Mouse (Mus musculus) embryonic facial prominence, embryonic 11.5 days (tissue): Measurements from ENCODE around the gene D11Wsu47e. TPM values are rescaled to one million over a fixed set of nuclear protein-coding genes. Genes with fewer than 3 reads are reported as not detected.

Experiments used
- ATAC-seq: fragments of 200-750 bp; cut with Nextera tagmentation; replicated peaks from 2 replicates; pipeline ENCODE4 v1.8.0; 2017; ENCODE audit warnings: low read depth; ENCODE audit not compliant: insufficient number of reproducible peaks, low FRiP score, low TSS enrichment
- DNase-seq: peaks from one replicate; pipeline ENCODE4 v3.0.0-alpha.2; 2015; ENCODE audit warnings: low spot score
- H3K27ac ChIP-seq: fragments of 300-500 bp; sonication (generic); replicated peaks from 2 replicates; pipeline ENCODE4 v1.5.1; 2014; ENCODE audit warnings: mild to moderate bottlenecking, low read depth, low read length, control low read depth
- H3K27me3 ChIP-seq: fragments of 300-500 bp; sonication (generic); 2 replicates; pipeline ENCODE4 v1.6.1; 2014; ENCODE audit warnings: mild to moderate bottlenecking, low read length, moderate library complexity, mixed read lengths; ENCODE audit not compliant: control insufficient read depth, insufficient read depth
- H3K36me3 ChIP-seq: fragments of 300-500 bp; sonication (generic); replicated peaks from 2 replicates; pipeline ENCODE4 v1.6.1; 2014; ENCODE audit warnings: low read depth, mild to moderate bottlenecking, low read length, moderate library complexity, mixed read lengths; ENCODE audit not compliant: control insufficient read depth, insufficient read depth
- H3K4me1 ChIP-seq: fragments of 300-500 bp; sonication (generic); 2 replicates; pipeline ENCODE4 v1.6.1; 2014; ENCODE audit warnings: low read length, mixed read lengths; ENCODE audit not compliant: control insufficient read depth, insufficient read depth
- H3K4me2 ChIP-seq: fragments of 300-500 bp; sonication (generic); 2 replicates; pipeline ENCODE4 v1.6.1; 2014; ENCODE audit warnings: low read depth, mild to moderate bottlenecking, control low read depth, low read length, moderate library complexity
- H3K4me3 ChIP-seq: fragments of 300-500 bp; sonication (generic); 2 replicates; pipeline ENCODE4 v1.5.1; 2014; ENCODE audit warnings: low read depth, low read length, control low read depth
- H3K9ac ChIP-seq: fragments of 300-500 bp; sonication (generic); replicated peaks from 2 replicates; pipeline ENCODE4 v1.6.1; 2014; ENCODE audit warnings: mild to moderate bottlenecking, control low read depth, low read length
- H3K9me3 ChIP-seq: fragments of 300-500 bp; sonication (generic); replicated peaks from 2 replicates; pipeline ENCODE4 v1.6.1; 2016; ENCODE audit warnings: mild to moderate bottlenecking, low read length, inconsistent platforms, mixed read lengths; ENCODE audit not compliant: control insufficient read depth
- WGBS: fragments of 180-500 bp; shearing (Covaris S2); extraction: QIAGEN DNeasy Blood & Tissue Kit; methylation state at CpG from one replicate; pipeline ENCODE4 v1.1.7; 2014; 5-methylcytosine and 5-hydroxymethylcytosine counted together
- polyA plus RNA-seq: library from polyadenylated mRNA; unstranded; fragments of >200 nt; fragmentation: Nextera tagmentation; extraction: Ambion mirVana; gene quantifications from 2 replicates; pipeline ENCODE4 v1.2.1, GENCODE M21; 2014

D11Wsu47e gene
- polyA plus RNA-seq, 1 experiment from 2014 or later = 26.5 TPM

GRCm38 (mm10) chr11:113709731-113710256 lies 25.6 kb downstream of the D11Wsu47e start, which contains the start of gene Cpsf4l:
Gene Cpsf4l (minus strand): TSS chr11:113710017.
- Histone ChIP-seq H3K4me2 (no peak within 1 kb of the TSS), H3K4me1 (peaks cover 8% of the 10 kb centered on the region), H3K9ac (peak within 1 kb of the TSS; percentile 30; the same call in 1 of the 2 replicates), H3K9me3 (no peaks in the 10 kb centered on the region), H3K27me3 (no peaks in the 10 kb centered on the region; the same call in 1 of the 2 replicates), H3K4me3 (no peak within 1 kb of the TSS), H3K36me3 (no peaks in the 10 kb centered on the region), H3K27ac (peak within 1 kb of the TSS; percentile 52; the same call in 1 of the 2 replicates)
- DNase-seq (peak; percentile 64), ATAC-seq (peak; percentile 29)
- 4% methylated on average over 11 of the region's 11 CpGs for WGBS

- Histone ChIP-seq H3K4me3 (no peak overlapping the region), H3K27ac (peak overlapping the region; percentile 52; the same call in 1 of the 2 replicates), H3K9ac (peak overlapping the region; percentile 30; the same call in 1 of the 2 replicates), H3K27me3 (no peaks in the 10 kb centered on the region; the same call in 1 of the 2 replicates), H3K9me3 (no peaks in the 10 kb centered on the region), H3K4me1 (peaks cover 8% of the 10 kb centered on the region), H3K4me2 (no peak overlapping the region), H3K36me3 (no peaks in the 10 kb centered on the region)
- ATAC-seq = 0 out of 2 replicates have a peak, but pooled peaks have one; percentile 25
- DNase-seq = peak; percentile 60
- WGBS = 2% methylated on average over 10 of the region's 10 CpGs
Measured at GRCm38 (mm10) chr11:113710257-113710777, 26.1 kb downstream of the D11Wsu47e start.

GRCm38 (mm10) chr11:113711061-113711460 lies 26.8 kb downstream of the D11Wsu47e start:
- Histone ChIP-seq H3K27ac (peak overlapping the region; percentile 52; the same call in 1 of the 2 replicates), H3K36me3 (no peaks in the 10 kb centered on the region), H3K4me1 (peaks cover 8% of the 10 kb centered on the region), H3K27me3 (no peaks in the 10 kb centered on the region; the same call in 1 of the 2 replicates), H3K9me3 (no peaks in the 10 kb centered on the region), H3K9ac (no peak overlapping the region), H3K4me3 (no peak overlapping the region), H3K4me2 (no peak overlapping the region)
- ATAC-seq (no peak), DNase-seq (no peak)
- WGBS = 55% methylated on average over 1 of the region's 1 CpGs

GRCm38 (mm10) chr11:113715078-113715674 lies 31.0 kb downstream of the D11Wsu47e start:
- DNase-seq (no peak), ATAC-seq (no peak)
- Histone ChIP-seq H3K27me3 (no peaks in the 10 kb centered on the region), H3K27ac (no peak overlapping the region), H3K9ac (no peak overlapping the region), H3K36me3 (no peaks in the 10 kb centered on the region), H3K4me3 (no peak overlapping the region), H3K9me3 (no peaks in the 10 kb centered on the region), H3K4me2 (no peak overlapping the region), H3K4me1 (peaks cover 5% of the 10 kb centered on the region)
- WGBS = 60% methylated on average over 7 of the region's 7 CpGs

GRCm38 (mm10) chr11:113716132-113716531 lies 31.9 kb downstream of the D11Wsu47e start:
- Histone ChIP-seq H3K27me3 (no peaks in the 10 kb centered on the region), H3K9me3 (no peaks in the 10 kb centered on the region), H3K36me3 (no peaks in the 10 kb centered on the region), H3K27ac (no peak overlapping the region), H3K4me2 (no peak overlapping the region), H3K9ac (no peak overlapping the region), H3K4me3 (no peak overlapping the region), H3K4me1 (no peaks in the 10 kb centered on the region)
- no peak for ATAC-seq
- no peak for DNase-seq
- 98% methylated on average over 2 of the region's 2 CpGs for WGBS

GRCm38 (mm10) chr11:113717767-113718424 lies 33.7 kb downstream of the D11Wsu47e start:
- Histone ChIP-seq H3K36me3 (no peaks in the 10 kb centered on the region), H3K9ac (no peak overlapping the region), H3K4me3 (no peak overlapping the region), H3K9me3 (no peaks in the 10 kb centered on the region), H3K27me3 (no peaks in the 10 kb centered on the region), H3K4me1 (no peaks in the 10 kb centered on the region), H3K4me2 (no peak overlapping the region), H3K27ac (no peak overlapping the region)
- ATAC-seq = no peak
- 56% methylated on average over 16 of the region's 16 CpGs for WGBS
- DNase-seq = no peak

DNA sequence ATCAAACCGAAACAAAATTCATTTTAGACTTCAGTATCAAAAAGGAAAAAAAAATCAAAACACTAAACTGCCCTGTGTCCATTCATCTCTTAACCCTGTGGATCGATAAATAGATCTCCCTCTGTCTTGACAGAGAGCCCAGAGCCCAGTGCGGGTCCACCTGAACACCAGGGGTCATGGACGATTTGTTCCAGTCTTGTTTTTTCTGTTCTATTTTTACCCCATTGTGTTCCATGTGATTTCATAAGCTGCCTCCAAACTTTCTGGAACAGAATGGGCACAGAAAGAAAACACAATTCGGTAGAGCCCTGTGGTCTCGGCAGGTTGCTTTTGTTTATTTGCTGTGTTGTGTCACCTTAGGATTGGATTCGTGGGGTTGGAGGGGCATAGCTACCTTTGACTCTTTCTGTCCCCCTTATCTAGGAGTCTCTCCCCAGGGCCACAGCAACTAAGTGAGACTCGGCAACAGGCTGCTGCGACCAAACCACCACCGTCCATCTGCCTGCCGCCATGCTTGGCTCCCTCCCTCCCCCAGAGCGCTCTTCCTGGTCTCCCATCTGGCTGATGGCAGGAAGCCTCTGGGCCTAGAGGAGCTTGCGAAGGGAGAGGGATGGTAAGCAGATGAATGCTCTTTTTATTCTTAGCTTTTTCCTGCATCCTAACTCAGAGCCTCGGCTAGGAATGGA lies 38.3 kb downstream of the D11Wsu47e start:
- DNase-seq = no peak
- Histone ChIP-seq H3K4me1 (peaks cover 6% of the 10 kb centered on the region), H3K27ac (no peak overlapping the region)

More for the DNA sequence above, 38.3 kb downstream of the D11Wsu47e start:
- H3K27me3 ChIP-seq = no peaks in the 10 kb centered on the region
- 74% methylated on average over 14 of the region's 14 CpGs for WGBS
- H3K9me3 ChIP-seq = no peaks in the 10 kb centered on the region
- H3K4me3 ChIP-seq = no peak overlapping the region
- ATAC-seq = no peak
- no peak overlapping the region for H3K4me2 ChIP-seq
- no peak overlapping the region for H3K9ac ChIP-seq
- H3K36me3 ChIP-seq = peaks cover 2% of the 10 kb centered on the region
